ENCODE assay signal across 8 mouse cellular contexts in genomic region chr11:108891871-108892380, GRCm38 (mm10). TPM values are rescaled to one million over a fixed set of nuclear protein-coding genes. Genes with fewer than 3 reads are reported as not detected.
DNase-seq lines count a peak whose midpoint lies in the region; ATAC-seq and TF ChIP-seq lines count a peak whose summit lies in the region.
"Had no signal": no experiment of that assay in that cellular context is flagged by ENCODE, and none has a peak within 500 bp of the region (broad histone marks: within the 10 kb centered on the region; RNA-seq: fewer than 3 reads in every experiment).

No protein-coding gene starts in this region.

- peak overlapping the region; percentile 74 for H3K27ac ChIP-seq in layer of hippocampus, adult 2 months
- H3K27ac ChIP-seq in forebrain, embryonic 15.5 days (replicated peaks): peak overlapping the region; percentile 74; the same call in 1 of the 2 replicates
- peak overlapping the region; percentile 98 for H3K27ac ChIP-seq in limb, embryonic 12.5 days
- no peak overlapping the region for H3K27ac ChIP-seq in small intestine, adult 2 months (ENCODE audit: insufficient read depth, low read depth, low read length)

- ATAC-seq in forebrain, embryonic 15.5 days (replicated peaks): no peak
- 0 out of 2 replicates have a peak, but pooled peaks have one; percentile 3 for ATAC-seq in limb, embryonic 12.5 days (ENCODE audit: insufficient number of reproducible peaks, insufficient read depth, low FRiP score, low TSS enrichment, low read depth)

- H3K36me3 ChIP-seq in forebrain, embryonic 15.5 days: no peaks in the 10 kb centered on the region
- H3K36me3 ChIP-seq in limb, embryonic 12.5 days: no peaks in the 10 kb centered on the region
- no peaks in the 10 kb centered on the region for H3K36me3 ChIP-seq in small intestine, adult 2 months (ENCODE audit: control insufficient read depth, insufficient read depth, low read length)

- H3K9me3 ChIP-seq in forebrain, embryonic 15.5 days: no peaks in the 10 kb centered on the region
- no peaks in the 10 kb centered on the region for H3K9me3 ChIP-seq in limb, embryonic 12.5 days

- TF ChIP-seq POLR2A in small intestine, adult 2 months (IDR thresholded peaks at IDR 0.05; ENCODE audit: low read depth, low read length): no peak

- TF ChIP-seq CTCF in layer of hippocampus, adult 2 months (conservative IDR thresholded peaks at IDR 0.05): no peak
- TF ChIP-seq CTCF in small intestine, adult 2 months (IDR thresholded peaks at IDR 0.05; ENCODE audit: extremely low read depth, insufficient read length, insufficient replicate concordance, low read depth, low read length): no peak

- peak overlapping the region; percentile 59 for H3K4me2 ChIP-seq in forebrain, embryonic 15.5 days (replicated peaks)
- H3K4me2 ChIP-seq in limb, embryonic 12.5 days: peak overlapping the region; percentile 63

- H3K4me3 ChIP-seq in layer of hippocampus, adult 2 months: peak overlapping the region; percentile 41
- H3K4me3 ChIP-seq in forebrain, embryonic 15.5 days: peak overlapping the region; percentile 37
- H3K4me3 ChIP-seq in limb, embryonic 12.5 days (replicated peaks): peak overlapping the region; percentile 34
- H3K4me3 ChIP-seq in small intestine, adult 2 months (ENCODE audit: low read depth, low read length): peak overlapping the region; percentile 16
- H3K4me3 ChIP-seq: megakaryocyte, embryonic 14.5 days had no signal

- no peaks in the 10 kb centered on the region; the same call in 1 of the 2 replicates for H3K27me3 ChIP-seq in forebrain, embryonic 15.5 days
- no peaks in the 10 kb centered on the region; the same call in 1 of the 2 replicates for H3K27me3 ChIP-seq in limb, embryonic 12.5 days
- no peaks in the 10 kb centered on the region for H3K27me3 ChIP-seq in small intestine, adult 2 months (ENCODE audit: control insufficient read depth, insufficient read depth, low read length)

- 3% methylated on average over 21 of the region's 21 CpGs for WGBS in forebrain, embryonic 15.5 days
- WGBS in limb, embryonic 12.5 days: 2% methylated on average over 21 of the region's 21 CpGs
- WGBS in small intestine, adult 2 months: 63% methylated on average over 21 of the region's 21 CpGs

- H3K4me1 ChIP-seq in forebrain, embryonic 15.5 days: peaks cover 21% of the 10 kb centered on the region
- H3K4me1 ChIP-seq in limb, embryonic 12.5 days (replicated peaks): peaks cover 50% of the 10 kb centered on the region
- H3K4me1 ChIP-seq in small intestine, adult 2 months (ENCODE audit: control insufficient read depth, insufficient read depth, insufficient read length, low read length): peaks cover 3% of the 10 kb centered on the region; the same call in 1 of the 2 replicates
- H3K4me1 ChIP-seq: megakaryocyte, embryonic 14.5 days had no signal

- DNase-seq in layer of hippocampus, adult 2 months (ENCODE audit: low spot score in 2 of 2): no peak
- no peak for DNase-seq in layer of hippocampus, postnatal 36 days
- no peak for DNase-seq in layer of hippocampus, adult 18-20 months (ENCODE audit: low spot score in 2 of 2)
- no peak for DNase-seq in adipocyte (ENCODE audit: low spot score)

- H3K9ac ChIP-seq in forebrain, embryonic 15.5 days (replicated peaks): no peak overlapping the region
- H3K9ac ChIP-seq in limb, embryonic 12.5 days (replicated peaks): peak overlapping the region; percentile 44

RNA-seq across cellular contexts. Expression of gene Axin2, which starts 28.2 kb away (rescaled TPM):
- 10 to 100 TPM; 31.1 to 32.7 TPM for total RNA-seq in layer of hippocampus, adult 2 months (2021)
- 10 to 100 TPM; 26.8 to 29.1 TPM for total RNA-seq in layer of hippocampus, postnatal 36 days (2021)
- 6.6 and 6.7 TPM in 2 replicates for polyA plus RNA-seq in forebrain, embryonic 15.5 days (2015; fragmentation: Nextera tagmentation; extraction: Ambion mirVana)
- polyA plus RNA-seq in limb, embryonic 12.5 days (2016; fragmentation: Nextera tagmentation; extraction: Ambion mirVana): 19.6 and 20.2 TPM in 2 replicates
- 12.0 and 48.5 TPM in 2 replicates for polyA plus RNA-seq in small intestine, adult 2 months (2012; rRNA removed)
- 10 to 100 TPM; 30.6 to 33.8 TPM for total RNA-seq in layer of hippocampus, adult 18-20 months (2021)
